Mouse (Mus musculus): ENCODE data around the gene Srcin1. TPM values are rescaled to one million over a fixed set of nuclear protein-coding genes. Genes with fewer than 3 reads are reported as not detected.

Srcin1 gene
- polyA plus RNA-seq, 1 experiment from 2014 or later = 0.03 TPM

DNA sequence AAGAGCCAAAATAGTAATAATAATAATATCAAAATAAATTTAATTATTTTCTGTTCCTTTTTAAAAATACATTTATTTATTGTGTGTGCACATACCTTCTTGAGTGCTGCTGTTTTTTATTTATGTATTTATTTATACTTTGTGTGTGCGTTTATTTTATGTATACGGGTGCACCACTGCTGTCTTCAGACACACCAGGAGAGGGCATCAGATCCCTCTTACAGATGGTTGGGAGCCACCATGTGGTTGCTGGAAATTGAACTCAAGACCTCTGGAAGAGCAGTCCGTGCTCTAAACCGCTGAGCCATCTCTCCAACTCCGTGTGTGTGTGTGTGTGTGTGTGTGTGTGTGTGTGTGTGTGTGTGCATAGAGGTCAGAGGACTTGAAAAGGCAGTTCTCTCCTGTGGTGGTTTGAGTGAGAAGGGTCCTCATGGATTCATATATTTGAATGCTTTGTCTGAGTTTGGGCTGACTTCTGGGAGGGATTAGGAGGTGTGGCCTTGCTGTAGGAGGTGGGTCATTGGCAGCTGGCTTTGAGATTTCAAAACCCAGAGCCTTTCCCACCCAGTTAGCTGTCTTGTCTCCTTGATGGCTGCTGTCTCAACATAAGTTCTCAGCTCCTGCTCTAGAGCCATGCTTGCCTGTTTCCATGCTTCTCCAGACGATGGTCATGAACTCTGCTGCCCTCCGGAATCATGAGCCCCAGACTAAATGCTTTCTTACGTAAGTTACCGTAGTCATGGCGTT, 22.1 kb upstream of the Srcin1 start:
- no peaks in the 10 kb centered on the region for H3K79me2 ChIP-seq (ENCODE audit: inconsistent target)
- H3K36me3 ChIP-seq (ENCODE audit: inconsistent target) = no peaks in the 10 kb centered on the region
- H3K27ac ChIP-seq = no peak overlapping the region
- H3K4me3 ChIP-seq (ENCODE audit: inconsistent target) = no peak overlapping the region
- WGBS (ENCODE audit: missing documents) = 94% methylated on average over 9 of the region's 10 CpGs

DNA sequence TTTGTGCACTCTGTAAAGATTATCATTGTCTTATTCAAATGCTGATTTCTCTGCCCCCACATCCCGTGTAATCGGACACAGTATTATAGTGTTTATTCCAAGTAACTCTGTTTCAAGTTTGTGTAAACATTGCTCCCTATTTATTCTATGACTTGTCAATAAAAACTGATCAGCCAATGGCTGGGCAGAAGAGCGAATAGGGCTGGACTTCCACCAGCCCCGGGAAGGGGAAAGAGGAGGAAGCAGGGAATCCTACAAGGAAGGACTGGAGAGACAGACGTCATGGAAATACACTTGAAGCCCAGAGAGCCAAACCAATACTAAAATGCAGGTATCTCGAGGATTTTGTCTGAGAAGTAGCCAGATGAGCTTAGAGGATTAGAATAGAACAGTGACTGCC, 18.1 kb upstream of the Srcin1 start:
- no peak overlapping the region for H3K4me3 ChIP-seq (ENCODE audit: inconsistent target)
- no peaks in the 10 kb centered on the region for H3K79me2 ChIP-seq (ENCODE audit: inconsistent target)
- H3K36me3 ChIP-seq (ENCODE audit: inconsistent target) = no peaks in the 10 kb centered on the region
- 82% methylated on average over 5 of the region's 6 CpGs for WGBS (ENCODE audit: missing documents)
- no peak overlapping the region for H3K27ac ChIP-seq

DNA sequence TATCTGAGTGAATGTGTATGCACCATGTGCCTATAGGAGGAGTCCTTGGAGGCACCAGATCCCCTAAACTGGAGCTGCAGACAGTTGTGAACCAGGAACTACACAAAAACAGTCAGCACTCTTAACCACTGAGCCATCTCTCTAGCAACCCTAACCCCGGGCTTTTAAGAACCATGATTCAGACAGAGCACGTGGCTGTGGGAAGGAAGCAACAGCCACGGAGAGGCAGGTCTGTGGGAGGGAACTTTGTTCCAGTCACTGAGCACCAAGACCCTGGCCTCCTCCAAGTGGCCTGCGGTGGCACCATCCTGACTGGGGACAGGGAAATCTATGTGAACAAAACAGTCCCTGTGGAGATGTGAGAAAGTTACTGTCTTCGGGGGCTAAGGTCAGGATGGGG, 15.9 kb upstream of the Srcin1 start:
- no peak overlapping the region for H3K4me3 ChIP-seq (ENCODE audit: inconsistent target)
- peak overlapping the region; percentile 35; the same call in 1 of the 2 replicates for H3K27ac ChIP-seq
- no peaks in the 10 kb centered on the region for H3K36me3 ChIP-seq (ENCODE audit: inconsistent target)
- no peaks in the 10 kb centered on the region for H3K79me2 ChIP-seq (ENCODE audit: inconsistent target)
- 10% methylated on average over 5 of the region's 5 CpGs for WGBS (ENCODE audit: missing documents)

DNA sequence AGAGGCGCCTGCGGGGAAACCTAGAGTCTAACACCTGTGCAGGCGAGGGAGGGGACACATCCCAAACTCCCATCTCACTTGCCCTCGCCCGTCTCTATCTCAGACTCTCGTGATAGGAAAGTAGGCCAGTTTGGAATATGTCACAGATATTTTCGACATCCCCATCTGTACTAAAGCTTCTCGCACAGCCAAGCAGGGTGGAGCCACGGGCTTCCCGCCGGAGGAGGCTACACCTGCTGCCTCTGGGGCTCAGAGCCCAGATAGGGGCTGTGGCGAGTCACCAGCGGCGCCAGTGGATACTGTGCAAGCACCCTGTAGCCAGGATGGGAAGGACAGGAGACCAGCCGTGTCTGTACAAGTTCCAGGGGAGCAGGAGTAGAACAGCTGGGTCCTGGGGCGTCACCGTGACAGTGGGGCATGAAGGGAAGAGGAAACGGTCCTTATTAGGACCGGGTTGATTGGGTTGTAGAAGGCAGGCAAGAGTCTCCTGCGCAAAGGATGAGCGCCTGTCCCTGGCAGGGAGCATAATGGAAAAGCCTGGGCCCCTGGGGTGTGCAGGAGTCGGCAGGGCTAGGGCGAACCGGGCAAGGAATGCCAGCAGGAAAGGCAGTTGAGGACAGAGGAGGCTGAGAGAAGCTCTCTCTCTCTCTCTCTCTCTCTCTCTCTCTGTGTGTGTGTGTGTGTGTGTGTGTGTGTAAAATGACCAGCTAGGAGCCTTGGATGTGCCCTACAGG, 14.4 kb upstream of the Srcin1 start:
- Histone ChIP-seq H3K79me2 (ENCODE audit: inconsistent target) (no peaks in the 10 kb centered on the region), H3K27ac (no peak overlapping the region), H3K4me3 (ENCODE audit: inconsistent target) (no peak overlapping the region), H3K36me3 (ENCODE audit: inconsistent target) (no peaks in the 10 kb centered on the region)
- 92% methylated on average over 23 of the region's 24 CpGs for WGBS (ENCODE audit: missing documents)

DNA sequence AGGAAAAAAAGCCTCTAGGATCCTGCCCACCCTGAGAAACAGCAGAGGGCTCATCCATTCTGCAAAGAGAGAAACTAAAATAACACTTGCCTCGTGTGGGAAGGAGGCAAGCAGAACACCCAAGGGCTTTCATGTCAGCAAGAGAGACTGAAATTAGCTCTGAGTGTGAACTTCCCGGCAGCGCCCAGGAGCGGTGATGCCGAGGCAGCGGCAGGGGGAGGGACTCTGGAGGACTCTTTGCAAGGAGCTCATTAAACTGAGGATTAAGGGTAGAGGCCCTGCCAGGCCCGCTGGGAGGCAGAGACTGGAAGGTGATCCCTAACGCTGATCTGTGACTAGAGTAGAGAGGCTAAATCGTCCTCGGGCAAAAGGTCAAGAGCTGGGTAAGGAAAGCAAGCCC, 13.2 kb upstream of the Srcin1 start:
- Histone ChIP-seq H3K79me2 (ENCODE audit: inconsistent target) (no peaks in the 10 kb centered on the region), H3K36me3 (ENCODE audit: inconsistent target) (no peaks in the 10 kb centered on the region), H3K4me3 (ENCODE audit: inconsistent target) (no peak overlapping the region), H3K27ac (no peak overlapping the region)
- 90% methylated on average over 10 of the region's 10 CpGs for WGBS (ENCODE audit: missing documents)

DNA sequence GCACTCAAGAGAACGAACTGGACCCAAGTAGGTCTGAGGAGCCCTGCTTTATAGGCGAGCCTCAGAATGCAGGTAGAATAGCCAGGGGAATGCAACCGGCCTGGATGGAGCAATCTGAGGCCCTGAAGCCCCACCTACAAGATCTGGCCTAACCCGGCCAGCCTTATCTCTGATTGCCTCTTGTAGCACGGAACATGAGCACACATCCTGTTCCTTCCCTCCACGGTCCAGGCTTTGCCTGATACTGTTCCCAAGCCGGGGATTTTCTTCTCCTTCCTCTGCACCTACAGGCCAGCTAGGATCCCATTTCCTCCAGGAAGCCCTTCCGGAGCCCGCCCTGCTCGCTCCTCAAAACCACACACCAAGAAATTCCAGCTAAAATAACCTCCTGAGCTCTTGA, 9.9 kb upstream of the Srcin1 start:
- Histone ChIP-seq H3K4me3 (ENCODE audit: inconsistent target) (no peak overlapping the region), H3K36me3 (ENCODE audit: inconsistent target) (no peaks in the 10 kb centered on the region), H3K27ac (no peak overlapping the region), H3K79me2 (ENCODE audit: inconsistent target) (no peaks in the 10 kb centered on the region)
- 65% methylated on average over 10 of the region's 10 CpGs for WGBS (ENCODE audit: missing documents)

DNA sequence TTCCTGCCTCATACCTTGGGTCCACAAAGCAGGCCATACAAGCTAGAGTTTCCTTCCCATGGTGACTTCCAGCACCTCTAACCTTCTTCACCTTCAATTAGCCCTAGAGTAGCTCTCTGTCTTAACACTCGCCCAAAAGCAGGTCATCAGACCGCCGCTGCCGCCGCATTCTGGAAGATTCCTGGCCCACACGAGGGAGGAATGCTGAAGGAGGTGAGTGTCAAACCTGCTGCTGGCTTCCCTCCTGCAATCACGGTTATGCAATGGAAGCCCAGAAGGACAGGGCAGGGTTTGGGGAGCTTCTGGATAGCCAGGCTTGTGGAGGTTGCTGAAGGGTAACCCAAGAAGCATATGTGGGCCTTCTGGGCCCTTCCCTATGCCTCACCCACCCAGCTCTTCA, 8.5 kb upstream of the Srcin1 start:
- Histone ChIP-seq H3K79me2 (ENCODE audit: inconsistent target) (no peaks in the 10 kb centered on the region), H3K36me3 (ENCODE audit: inconsistent target) (no peaks in the 10 kb centered on the region), H3K4me3 (ENCODE audit: inconsistent target) (no peak overlapping the region), H3K27ac (no peak overlapping the region)
- WGBS (ENCODE audit: missing documents) = 94% methylated on average over 7 of the region's 7 CpGs

DNA sequence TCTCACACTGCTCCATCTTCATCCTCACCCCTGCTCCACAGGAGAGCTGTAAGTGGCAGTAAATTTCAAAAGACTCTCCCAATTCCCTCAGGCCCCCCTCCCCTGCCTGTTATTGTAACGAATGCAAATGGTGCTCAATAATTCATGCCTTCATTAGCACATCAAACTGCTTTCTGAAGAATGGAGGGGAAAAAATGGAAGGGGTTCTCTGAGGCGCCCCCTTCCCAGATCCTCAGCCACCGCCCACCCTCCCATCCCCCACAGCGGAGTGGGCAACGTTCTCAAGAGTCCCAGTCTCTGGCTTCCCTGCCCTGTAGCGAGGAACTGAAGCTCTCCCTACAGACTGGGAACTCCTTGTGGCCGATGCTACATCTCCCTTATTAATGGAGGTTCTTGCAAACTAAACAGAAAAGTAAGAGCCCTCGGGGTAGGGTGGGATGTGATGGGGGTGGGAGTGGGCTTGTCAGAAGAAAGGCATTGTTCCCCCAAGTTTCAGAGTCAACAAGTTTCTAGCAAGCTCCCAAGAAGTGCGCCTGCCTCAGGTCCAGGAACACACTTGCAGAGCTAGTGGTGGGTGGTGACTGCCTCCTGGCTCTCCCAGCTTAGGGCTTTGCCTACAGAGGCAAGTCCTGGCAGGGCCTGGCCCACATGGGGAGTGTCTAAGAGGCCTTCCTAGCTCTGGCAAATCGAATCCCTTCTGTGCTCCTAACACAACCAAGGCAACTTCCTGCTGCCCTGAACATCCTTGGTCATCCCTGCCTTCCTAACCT, 3.3 kb upstream of the Srcin1 start:
- no peak overlapping the region for H3K4me3 ChIP-seq (ENCODE audit: inconsistent target)
- H3K36me3 ChIP-seq (ENCODE audit: inconsistent target) = no peaks in the 10 kb centered on the region
- no peaks in the 10 kb centered on the region for H3K79me2 ChIP-seq (ENCODE audit: inconsistent target)
- WGBS (ENCODE audit: missing documents) = 52% methylated on average over 9 of the region's 10 CpGs
- H3K27ac ChIP-seq = no peak overlapping the region

DNA sequence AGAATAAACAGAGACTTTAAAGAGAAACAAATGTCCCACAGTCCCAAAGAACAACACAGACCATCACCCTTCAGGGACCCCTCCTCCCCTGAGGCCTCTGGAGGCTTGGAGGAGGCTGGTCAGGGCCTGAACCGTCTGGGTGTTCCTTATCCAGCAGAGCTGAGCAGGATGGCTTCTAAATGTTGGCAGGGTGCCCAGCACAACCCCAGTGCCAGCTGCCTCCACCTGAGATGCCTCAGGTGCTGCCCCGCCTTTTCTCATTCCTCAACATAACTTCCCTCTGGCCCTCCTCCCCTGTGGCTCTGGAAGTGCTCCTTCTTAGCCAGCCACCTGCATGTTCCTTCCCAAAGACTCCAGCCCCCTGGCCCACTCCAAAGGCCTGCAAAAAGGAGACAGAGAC, 2.3 kb upstream of the Srcin1 start:
- Histone ChIP-seq H3K79me2 (ENCODE audit: inconsistent target) (no peaks in the 10 kb centered on the region), H3K36me3 (ENCODE audit: inconsistent target) (no peaks in the 10 kb centered on the region), H3K27ac (no peak overlapping the region), H3K4me3 (ENCODE audit: inconsistent target) (no peak overlapping the region)
- 35% methylated on average over 2 of the region's 2 CpGs for WGBS (ENCODE audit: missing documents)

DNA sequence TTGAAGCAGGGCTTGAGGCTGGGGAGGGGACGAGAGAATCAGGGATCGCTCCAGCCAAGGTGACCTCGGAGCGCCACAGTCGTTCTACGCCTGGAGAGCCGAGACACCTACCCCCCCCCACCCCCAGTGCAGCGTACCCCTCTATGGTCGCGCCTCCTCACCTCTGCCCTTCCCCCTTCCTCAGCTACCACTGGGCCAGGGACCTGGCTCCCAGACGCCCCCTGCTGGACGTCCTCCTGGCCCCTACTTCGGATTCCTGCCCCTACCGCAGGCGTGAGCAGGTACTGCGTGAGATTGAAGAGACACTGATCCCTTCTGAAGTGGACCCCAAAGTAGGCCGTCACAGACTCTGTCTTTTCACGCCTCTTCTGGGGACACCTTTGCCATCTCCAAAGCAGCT, 348 bp downstream of the Srcin1 start:
- 3% methylated on average over 18 of the region's 18 CpGs for WGBS (ENCODE audit: missing documents)
- Histone ChIP-seq H3K36me3 (ENCODE audit: inconsistent target) (no peaks in the 10 kb centered on the region), H3K27ac (no peak overlapping the region), H3K4me3 (ENCODE audit: inconsistent target) (no peak overlapping the region; the same call in 1 of the 2 replicates), H3K79me2 (ENCODE audit: inconsistent target) (no peaks in the 10 kb centered on the region)

DNA sequence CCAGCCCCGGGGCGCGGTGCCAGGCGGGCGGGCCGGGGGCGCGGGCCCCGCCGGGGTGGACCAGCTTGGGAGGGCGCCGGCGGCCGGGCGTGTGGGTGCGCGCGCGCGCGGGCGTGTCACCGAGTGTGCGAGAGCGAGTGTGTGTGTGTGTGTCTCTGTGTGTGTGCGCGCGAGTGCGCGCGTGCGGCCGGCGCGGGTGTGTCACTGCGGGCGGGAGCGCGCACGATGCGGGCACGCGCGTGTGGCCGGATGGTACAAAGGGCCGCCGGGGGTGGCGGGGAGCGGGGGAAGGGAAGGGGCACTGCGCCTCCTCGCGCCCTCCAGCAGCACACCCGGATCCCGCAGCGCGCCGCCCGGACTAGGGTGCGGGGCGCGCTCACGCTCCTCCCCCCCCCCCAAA, 911 bp downstream of the Srcin1 start:
- Histone ChIP-seq H3K27ac (no peak overlapping the region), H3K79me2 (ENCODE audit: inconsistent target) (no peaks in the 10 kb centered on the region), H3K36me3 (ENCODE audit: inconsistent target) (no peaks in the 10 kb centered on the region), H3K4me3 (ENCODE audit: inconsistent target) (no peak overlapping the region)
- under 1% methylated on average over 43 of the region's 62 CpGs for WGBS (ENCODE audit: missing documents)

DNA sequence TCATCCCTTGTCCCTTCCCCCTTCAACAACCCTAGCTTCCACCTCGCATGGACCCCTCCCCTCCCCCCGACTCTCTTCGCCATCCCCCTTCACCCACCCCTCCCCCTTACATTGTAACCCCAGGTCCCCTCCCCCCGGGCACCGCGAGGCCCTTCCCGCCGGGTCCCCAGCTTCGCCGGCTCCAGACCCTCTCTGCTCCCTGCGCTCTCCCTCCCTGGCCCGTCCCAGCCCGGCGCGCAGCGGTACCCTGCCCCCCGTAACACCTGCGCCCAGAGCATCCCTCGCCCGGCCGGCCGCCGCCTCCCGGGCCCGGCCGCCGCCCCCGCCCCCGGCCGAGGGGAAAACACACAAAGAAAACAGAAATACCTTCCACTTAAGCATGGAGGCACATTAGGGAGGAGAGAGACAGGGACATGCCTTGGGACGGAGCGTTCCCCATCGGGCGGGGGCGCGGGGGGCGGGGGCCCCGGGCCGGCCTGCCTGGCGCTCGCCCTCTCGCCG, 1.4 kb downstream of the Srcin1 start:
- H3K36me3 ChIP-seq (ENCODE audit: inconsistent target) = no peaks in the 10 kb centered on the region
- 2% methylated on average over 32 of the region's 43 CpGs for WGBS (ENCODE audit: missing documents)
- no peak overlapping the region for H3K27ac ChIP-seq
- H3K79me2 ChIP-seq (ENCODE audit: inconsistent target) = no peaks in the 10 kb centered on the region
- H3K4me3 ChIP-seq (ENCODE audit: inconsistent target) = no peak overlapping the region

DNA sequence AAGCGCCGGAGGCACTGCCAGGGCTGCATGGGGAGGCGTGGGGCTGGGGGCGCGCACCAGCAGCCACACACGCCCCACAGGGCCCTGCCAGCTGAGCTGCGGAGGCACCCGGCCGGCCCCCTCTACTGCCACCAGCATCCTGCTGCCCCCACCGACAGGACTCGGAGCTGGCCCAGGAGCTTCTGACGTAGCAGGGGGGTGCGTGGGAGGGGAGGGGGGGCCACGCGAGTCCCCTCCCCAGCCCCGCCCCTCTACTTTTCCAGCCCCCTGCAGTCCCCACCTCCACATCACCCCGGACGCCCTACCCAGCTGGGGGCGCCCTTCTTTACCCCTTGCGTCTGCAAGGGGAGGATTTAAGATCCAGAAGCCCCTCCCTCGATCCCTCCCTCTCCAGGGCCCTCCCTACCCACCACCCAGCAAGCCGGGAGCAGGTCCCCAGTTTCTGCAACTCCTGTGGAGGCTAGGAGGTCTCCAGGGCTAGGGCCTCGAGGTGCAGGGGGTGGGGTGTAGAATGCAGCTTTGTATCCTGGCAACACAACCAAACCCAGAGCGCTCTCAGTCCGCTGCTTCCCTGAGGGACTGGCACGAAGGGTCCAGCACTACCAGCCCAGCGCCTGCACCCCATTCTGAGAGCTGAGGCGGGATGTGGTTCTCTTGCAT, 2.0 kb downstream of the Srcin1 start:
- WGBS (ENCODE audit: missing documents) = 6% methylated on average over 22 of the region's 28 CpGs
- Histone ChIP-seq H3K79me2 (ENCODE audit: inconsistent target) (no peaks in the 10 kb centered on the region), H3K36me3 (ENCODE audit: inconsistent target) (no peaks in the 10 kb centered on the region), H3K27ac (no peak overlapping the region), H3K4me3 (ENCODE audit: inconsistent target) (no peak overlapping the region)

DNA sequence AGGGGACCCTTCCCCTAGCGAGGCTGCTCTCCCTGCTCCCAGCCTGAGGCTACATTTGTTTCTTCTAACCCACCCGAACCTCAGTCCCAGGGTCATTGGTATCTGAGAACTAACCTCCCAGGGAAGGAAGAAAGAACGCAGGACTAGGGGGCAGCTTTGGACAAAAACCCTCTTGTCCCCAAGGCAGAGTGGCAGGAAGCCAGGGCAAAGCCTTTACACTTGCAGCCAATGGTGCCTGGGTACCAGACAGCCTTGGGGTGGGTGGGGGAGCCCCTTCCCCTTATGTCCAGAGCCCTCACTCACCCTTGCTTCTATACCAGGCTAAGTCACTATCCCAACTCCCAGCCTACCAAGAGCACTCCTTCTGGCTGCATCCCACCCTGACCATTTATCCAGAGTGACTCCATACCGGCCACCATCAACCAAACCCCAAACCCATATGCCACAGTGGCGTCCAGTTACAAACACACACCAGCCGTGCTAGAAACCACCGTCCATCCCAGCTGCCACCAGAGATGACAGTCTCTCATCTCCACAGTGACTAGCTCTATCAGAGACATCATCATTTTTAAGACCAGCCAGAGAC, 3.0 kb downstream of the Srcin1 start:
- 38% methylated on average over 7 of the region's 7 CpGs for WGBS (ENCODE audit: missing documents)
- Histone ChIP-seq H3K27ac (no peak overlapping the region), H3K4me3 (ENCODE audit: inconsistent target) (no peak overlapping the region), H3K79me2 (ENCODE audit: inconsistent target) (no peaks in the 10 kb centered on the region), H3K36me3 (ENCODE audit: inconsistent target) (no peaks in the 10 kb centered on the region)

Measured in macrophage (primary cell).